Mouse (Mus musculus) CD4-positive naive resting alpha-beta T cell, adult 57 days (primary cell): ENCODE results near the gene Olfr676. TPM values are rescaled to one million over a fixed set of nuclear protein-coding genes. Genes with fewer than 3 reads are reported as not detected.

Experiments
- total RNA-seq: library from RNA; stranded (reverse); gene quantifications from one replicate; pipeline ENCODE4 v1.2.4, GENCODE M21; 2023

Gene Olfr676
- not detected for total RNA-seq

DNA sequence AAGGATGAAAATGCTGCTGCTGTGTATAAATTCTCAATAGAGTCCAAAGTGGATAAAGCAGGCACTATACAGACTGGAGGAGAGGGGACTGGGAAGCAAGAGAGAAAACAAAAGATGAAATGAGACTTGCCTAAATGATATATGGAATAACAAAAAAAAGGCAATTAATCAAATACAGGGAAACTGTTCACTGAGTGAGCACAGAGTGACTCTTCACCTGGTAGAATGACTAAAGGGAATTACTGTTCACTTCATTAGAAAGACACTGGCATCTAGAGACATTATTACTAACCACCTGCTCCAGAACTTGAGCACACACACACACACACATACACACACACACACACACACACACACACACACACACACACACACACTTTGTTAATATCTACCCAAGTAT is at the start of gene Olfr676:
TSS of gene Olfr676 (plus strand) at position 301 of the 400 bp plus-strand sequence.

DNA sequence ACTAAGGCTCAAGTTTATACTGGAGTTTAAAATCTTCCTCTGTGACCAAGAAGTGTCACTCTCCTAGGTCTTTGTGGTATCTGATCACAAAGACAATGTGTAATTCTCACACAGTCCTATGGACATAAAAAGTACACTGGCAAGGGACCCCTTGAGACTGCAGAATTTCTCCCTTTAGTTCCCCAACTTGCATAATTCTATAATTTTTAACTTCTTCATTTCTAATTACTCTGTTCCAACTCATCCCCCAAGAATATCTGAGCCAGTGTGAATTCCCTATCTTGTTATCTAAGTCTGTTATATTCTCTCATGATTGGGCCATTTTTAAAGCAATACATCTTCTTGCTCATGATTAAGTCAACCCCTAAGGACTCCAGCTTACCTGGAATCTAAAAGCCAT is 30.6 kb upstream of the Olfr676 start, which contains the start of gene Olfr672:
TSS of gene Olfr672 (minus strand) at position 101 of the 400 bp plus-strand sequence.

DNA sequence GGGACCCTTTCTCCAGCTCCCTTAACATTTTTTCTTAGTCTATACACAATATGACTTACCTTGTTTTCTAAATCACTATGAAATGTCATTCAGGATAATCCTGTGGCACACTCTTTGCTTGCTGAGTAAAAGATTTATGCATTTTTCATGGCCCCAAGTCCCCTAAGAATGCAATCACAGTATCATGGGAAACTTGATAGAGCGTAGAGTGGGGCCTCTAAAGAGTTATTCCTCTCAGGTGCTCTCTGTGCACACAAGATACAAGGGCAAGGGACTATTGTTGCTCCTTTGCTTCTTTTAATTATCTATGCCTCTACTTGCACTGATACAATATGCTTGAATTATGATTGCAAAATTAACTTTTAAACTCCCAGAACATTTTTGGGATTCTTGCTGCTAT is 4.1 kb upstream of the Olfr676 start, which contains the start of gene Olfr675:
TSS of gene Olfr675 (minus strand) at position 101 of the 400 bp plus-strand sequence.

DNA sequence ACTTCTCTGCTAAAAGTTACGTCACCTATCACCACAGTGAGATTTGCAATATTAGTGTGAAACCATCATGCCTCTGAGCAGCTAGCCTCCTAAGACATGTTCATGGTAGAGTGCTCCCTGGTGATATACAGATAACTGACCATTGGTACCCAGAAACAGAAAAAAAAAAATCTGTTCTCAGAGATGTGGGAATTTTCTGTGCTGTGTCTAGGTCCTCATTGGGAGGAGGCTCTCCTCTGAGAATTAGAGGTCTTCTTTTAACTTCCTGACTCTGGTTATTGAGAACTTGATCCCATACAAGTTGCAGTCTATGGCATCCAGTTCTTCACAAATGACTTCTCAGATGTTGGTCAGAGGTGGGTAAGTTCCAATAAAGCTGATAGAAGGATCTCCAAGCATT is 31.7 kb downstream of the Olfr676 start, which contains the start of gene Olfr678:
TSS of gene Olfr678 (plus strand) at position 301 of the 400 bp plus-strand sequence.

DNA sequence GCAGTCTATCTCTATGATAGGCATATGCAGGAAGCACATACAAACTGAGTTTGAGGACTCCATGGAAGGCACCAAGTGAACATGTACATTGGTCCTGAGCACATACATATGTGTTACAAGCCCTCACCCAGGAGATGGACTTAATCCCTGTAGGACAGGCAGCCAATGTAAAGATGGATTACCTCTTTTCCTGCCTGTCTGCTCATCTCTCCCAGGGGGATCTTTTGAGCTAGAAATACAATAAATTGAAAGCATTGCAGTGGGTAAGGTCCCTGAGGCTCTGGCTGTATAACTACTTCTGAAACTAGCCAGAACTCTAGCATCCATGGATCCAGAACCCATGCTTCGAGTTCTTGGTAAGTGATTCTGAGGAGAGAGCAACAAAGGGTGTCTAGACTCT is 48.4 kb downstream of the Olfr676 start, which contains the start of gene Olfr679:
TSS of gene Olfr679 (plus strand) at position 301 of the 400 bp plus-strand sequence.

Other genes with a start within 250 kb of the Olfr676 start
- gene Usp17lb, start 190.1 kb upstream of the Olfr676 start, total RNA-seq: not detected
- not detected for gene Usp17la, start 175.7 kb upstream of the Olfr676 start, total RNA-seq
- not detected for gene Olfr665, start 154.7 kb upstream of the Olfr676 start, total RNA-seq
- gene Olfr666, start 136.7 kb upstream of the Olfr676 start, total RNA-seq: not detected
- gene Olfr667, start 111.2 kb upstream of the Olfr676 start, total RNA-seq: not detected
- gene Olfr668, start 104.6 kb upstream of the Olfr676 start, total RNA-seq: not detected
- not detected for gene Olfr669, start 98.5 kb upstream of the Olfr676 start, total RNA-seq
- gene Olfr670, start 70.1 kb upstream of the Olfr676 start, total RNA-seq: not detected
- not detected for gene Olfr671, start 53.6 kb upstream of the Olfr676 start, total RNA-seq
- gene Olfr672, start 30.7 kb upstream of the Olfr676 start, total RNA-seq: not detected
- gene Olfr675, start 4.2 kb upstream of the Olfr676 start, total RNA-seq: not detected
- not detected for gene Olfr677, start 18.7 kb downstream of the Olfr676 start, total RNA-seq
- not detected for gene Olfr678, start 31.8 kb downstream of the Olfr676 start, total RNA-seq
- not detected for gene Olfr679, start 48.5 kb downstream of the Olfr676 start, total RNA-seq
- gene Olfr680-ps1, start 60.1 kb downstream of the Olfr676 start, total RNA-seq: not detected
- gene Olfr681, start 84.1 kb downstream of the Olfr676 start, total RNA-seq: not detected
- not detected for gene Olfr683, start 114.3 kb downstream of the Olfr676 start, total RNA-seq
- not detected for gene Olfr684, start 131.0 kb downstream of the Olfr676 start, total RNA-seq
- gene Olfr685, start 153.3 kb downstream of the Olfr676 start, total RNA-seq: not detected
- gene Olfr686, start 174.8 kb downstream of the Olfr676 start, total RNA-seq: not detected